Mouse (Mus musculus): Measurements from ENCODE around the gene Zfp3. TPM values are rescaled to one million over a fixed set of nuclear protein-coding genes. Genes with fewer than 3 reads are reported as not detected.
"Not testable (repeated sequence)": the region's sequence is repeated elsewhere in the genome, so short reads cannot be mapped to it uniquely, and the experiment has no call there.

Zfp3 gene
- polyA plus RNA-seq, 1 experiment: 0.72 TPM

DNA sequence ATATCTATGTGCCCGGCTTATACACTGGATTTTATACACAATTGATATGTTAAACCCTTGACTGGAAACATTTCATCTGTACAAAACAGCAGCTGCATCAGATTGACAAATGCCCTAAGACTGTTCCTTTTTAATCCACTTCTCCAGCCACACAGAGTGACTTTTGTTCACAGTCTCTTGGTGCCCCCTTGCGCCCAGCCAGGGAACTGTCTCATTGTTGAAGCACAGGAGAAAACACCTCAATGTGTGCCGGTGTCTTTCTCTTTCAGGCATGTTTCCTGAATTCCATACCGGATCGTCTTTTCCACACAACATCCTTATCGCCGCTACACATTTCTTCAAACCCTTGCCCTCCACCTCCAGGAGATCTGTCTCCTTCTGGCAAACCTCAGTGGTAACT, 8.4 kb upstream of the Zfp3 start:
- 3% methylated on average over 7 of the region's 7 CpGs for WGBS
- TF ChIP-seq CTCF (IDR thresholded peaks at IDR 0.05; ENCODE audit: extremely low read depth, insufficient read length, insufficient replicate concordance, low read depth, low read length) (peak; percentile 91; the same call in 1 of the 2 replicates), POLR2A (IDR thresholded peaks at IDR 0.05; ENCODE audit: low read depth, low read length) (no peak)
- H3K27ac ChIP-seq (ENCODE audit: insufficient read depth, low read depth, low read length): no peak overlapping the region
- no peak overlapping the region for H3K4me3 ChIP-seq (ENCODE audit: low read depth, low read length)
- no peaks in the 10 kb centered on the region for H3K36me3 ChIP-seq (ENCODE audit: control insufficient read depth, insufficient read depth, low read length)
- H3K4me1 ChIP-seq (ENCODE audit: control insufficient read depth, insufficient read depth, insufficient read length, low read length): peaks cover 10% of the 10 kb centered on the region
- H3K27me3 ChIP-seq (ENCODE audit: control insufficient read depth, insufficient read depth, low read length): no peaks in the 10 kb centered on the region

DNA sequence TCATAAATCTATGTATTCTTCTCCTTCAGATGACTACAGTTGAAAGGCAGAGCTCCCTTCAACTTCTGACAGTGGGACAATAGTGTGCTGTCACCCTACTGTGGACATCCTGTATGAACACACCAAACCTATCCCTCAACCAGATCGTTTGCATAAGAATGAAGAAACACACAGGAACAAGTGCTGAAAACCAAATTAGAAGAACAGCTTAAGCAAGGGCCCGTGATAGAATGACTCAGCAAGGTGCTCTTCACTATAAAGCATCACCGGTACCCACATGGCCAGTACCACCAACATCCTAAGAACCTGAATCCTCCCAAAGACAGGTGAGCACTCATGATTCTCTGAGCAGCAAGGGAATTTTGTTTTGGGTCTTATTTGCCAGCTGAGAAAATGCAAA, 3.6 kb upstream of the Zfp3 start:
- H3K4me1 ChIP-seq (ENCODE audit: control insufficient read depth, insufficient read depth, insufficient read length, low read length); H3K27ac ChIP-seq (ENCODE audit: insufficient read depth, low read depth, low read length); H3K36me3 ChIP-seq (ENCODE audit: control insufficient read depth, insufficient read depth, low read length); H3K27me3 ChIP-seq (ENCODE audit: control insufficient read depth, insufficient read depth, low read length); H3K4me3 ChIP-seq (ENCODE audit: low read depth, low read length): not testable (repeated sequence)
- WGBS: 65% methylated on average over 3 of the region's 3 CpGs

DNA sequence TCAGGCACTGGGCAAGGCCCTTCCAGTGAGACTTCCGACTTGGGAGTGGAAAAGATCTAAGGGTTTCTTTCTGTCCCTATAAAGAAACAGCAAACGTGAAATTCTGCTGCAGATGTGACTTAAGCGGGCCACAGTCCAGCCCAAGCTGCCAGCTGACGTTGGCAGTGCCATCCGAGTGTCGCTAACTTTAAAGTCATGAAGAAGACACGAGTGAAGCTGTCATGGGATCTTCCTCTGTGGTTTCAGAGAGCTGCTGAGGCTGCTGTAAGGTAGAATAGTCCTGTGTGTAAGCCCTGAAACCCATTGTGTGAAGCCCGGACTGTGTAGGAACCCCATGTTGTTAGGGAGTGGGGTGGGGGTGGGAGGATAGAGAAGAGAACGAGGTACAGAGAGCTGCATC, 1.4 kb upstream of the Zfp3 start:
- TF ChIP-seq POLR2A (IDR thresholded peaks at IDR 0.05; ENCODE audit: low read depth, low read length) (no peak), CTCF (IDR thresholded peaks at IDR 0.05; ENCODE audit: extremely low read depth, insufficient read length, insufficient replicate concordance, low read depth, low read length) (no peak)
- H3K4me3 ChIP-seq (ENCODE audit: low read depth, low read length): no peak overlapping the region
- H3K4me1 ChIP-seq (ENCODE audit: control insufficient read depth, insufficient read depth, insufficient read length, low read length): peaks cover 6% of the 10 kb centered on the region; the same call in 1 of the 2 replicates
- H3K27me3 ChIP-seq (ENCODE audit: control insufficient read depth, insufficient read depth, low read length): no peaks in the 10 kb centered on the region
- H3K36me3 ChIP-seq (ENCODE audit: control insufficient read depth, insufficient read depth, low read length): no peaks in the 10 kb centered on the region; the same call in 1 of the 2 replicates
- WGBS: 84% methylated on average over 9 of the region's 9 CpGs
- H3K27ac ChIP-seq (ENCODE audit: insufficient read depth, low read depth, low read length): no peak overlapping the region

DNA sequence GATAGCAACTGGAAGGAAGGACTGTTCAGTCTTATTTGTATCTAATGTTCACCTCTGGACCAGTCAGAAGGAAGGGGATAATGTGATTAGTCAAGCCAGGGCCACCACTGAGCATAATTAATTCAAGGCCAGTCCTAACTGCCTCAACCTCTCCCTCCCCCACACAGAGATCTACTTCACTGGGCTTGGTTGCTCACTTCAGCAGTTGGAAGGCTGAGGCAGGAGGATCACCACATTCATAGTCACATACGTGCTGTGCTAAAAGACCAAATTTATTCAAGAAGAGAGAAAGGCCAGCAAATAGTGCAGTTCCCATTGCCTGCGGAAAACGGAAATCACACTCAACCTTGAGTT, 450 bp upstream of the Zfp3 start:
- H3K4me3 ChIP-seq (ENCODE audit: low read depth, low read length): peak overlapping the region; percentile 82
- H3K4me1 ChIP-seq (ENCODE audit: control insufficient read depth, insufficient read depth, insufficient read length, low read length): peaks cover 6% of the 10 kb centered on the region; the same call in 1 of the 2 replicates
- 30% methylated on average over 3 of the region's 3 CpGs for WGBS
- peak overlapping the region; percentile 65; the same call in 1 of the 2 replicates for H3K27ac ChIP-seq (ENCODE audit: insufficient read depth, low read depth, low read length)
- H3K27me3 ChIP-seq (ENCODE audit: control insufficient read depth, insufficient read depth, low read length): no peaks in the 10 kb centered on the region
- H3K36me3 ChIP-seq (ENCODE audit: control insufficient read depth, insufficient read depth, low read length): no peaks in the 10 kb centered on the region; the same call in 1 of the 2 replicates
- TF ChIP-seq CTCF (IDR thresholded peaks at IDR 0.05; ENCODE audit: extremely low read depth, insufficient read length, insufficient replicate concordance, low read depth, low read length): no peak
- no peak for TF ChIP-seq POLR2A (IDR thresholded peaks at IDR 0.05; ENCODE audit: low read depth, low read length)

DNA sequence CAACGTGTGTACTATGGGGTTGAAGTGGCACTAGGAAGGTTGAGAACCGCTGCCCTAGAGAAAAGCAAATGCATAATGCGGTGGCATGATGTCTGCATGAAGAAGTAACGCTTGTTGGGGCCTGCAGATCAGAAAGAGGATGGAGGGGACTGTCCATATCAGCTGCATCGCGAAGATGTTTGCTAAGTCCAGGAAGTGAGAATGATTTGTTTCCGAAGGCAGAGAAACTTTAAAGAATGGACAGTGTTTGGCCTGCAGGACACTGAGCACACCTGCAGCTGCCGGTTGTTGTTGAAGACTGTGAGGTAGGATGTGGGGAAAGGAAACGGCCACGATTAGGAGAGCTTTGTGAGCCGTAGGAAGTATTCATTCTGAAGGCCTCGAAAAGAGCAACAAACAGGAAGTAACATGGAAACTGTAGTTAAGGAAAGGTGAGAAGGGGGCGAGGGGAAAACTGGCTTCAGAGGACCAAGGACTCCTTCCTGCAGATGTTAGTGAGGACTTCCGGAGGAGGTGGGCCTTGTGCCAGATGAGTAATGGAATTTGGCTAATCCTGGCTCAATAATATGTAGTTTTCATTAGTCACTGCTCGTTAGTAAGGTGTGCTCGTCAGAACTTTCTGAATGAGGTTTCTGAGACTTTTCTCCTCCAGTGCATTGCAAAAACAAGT, 1.9 kb downstream of the Zfp3 start:
- Histone ChIP-seq H3K27me3 (ENCODE audit: control insufficient read depth, insufficient read depth, low read length) (no peaks in the 10 kb centered on the region), H3K27ac (ENCODE audit: insufficient read depth, low read depth, low read length) (peak overlapping the region; percentile 32), H3K36me3 (ENCODE audit: control insufficient read depth, insufficient read depth, low read length) (peaks cover 2% of the 10 kb centered on the region; the same call in 1 of the 2 replicates), H3K4me3 (ENCODE audit: low read depth, low read length) (no peak overlapping the region), H3K4me1 (ENCODE audit: control insufficient read depth, insufficient read depth, insufficient read length, low read length) (peaks cover 6% of the 10 kb centered on the region; the same call in 1 of the 2 replicates)
- TF ChIP-seq POLR2A (IDR thresholded peaks at IDR 0.05; ENCODE audit: low read depth, low read length): no peak
- no peak for TF ChIP-seq CTCF (IDR thresholded peaks at IDR 0.05; ENCODE audit: extremely low read depth, insufficient read length, insufficient replicate concordance, low read depth, low read length)
- WGBS: 52% methylated on average over 16 of the region's 16 CpGs

DNA sequence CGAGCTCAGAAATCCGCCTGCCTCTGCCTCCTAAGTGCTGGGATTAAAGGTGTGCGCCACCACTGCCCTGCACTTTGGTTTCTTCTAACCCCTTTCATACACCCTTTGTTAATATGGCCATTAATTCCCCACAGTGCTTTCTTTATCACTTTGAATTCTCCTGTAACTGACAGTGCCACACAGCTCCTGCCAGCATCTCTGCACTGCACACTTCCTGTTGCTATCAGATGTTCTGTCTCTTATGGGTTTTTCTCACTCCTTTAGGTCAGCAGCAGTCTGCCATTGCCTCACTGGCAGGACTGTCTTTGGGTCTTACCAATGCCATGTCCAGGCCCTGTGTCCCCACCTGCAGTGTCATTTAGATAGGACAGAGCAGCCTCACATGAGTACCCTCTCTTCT, 6.8 kb downstream of the Zfp3 start:
- Histone ChIP-seq H3K27me3 (ENCODE audit: control insufficient read depth, insufficient read depth, low read length) (no peaks in the 10 kb centered on the region), H3K27ac (ENCODE audit: insufficient read depth, low read depth, low read length) (no peak overlapping the region), H3K4me1 (ENCODE audit: control insufficient read depth, insufficient read depth, insufficient read length, low read length) (peaks cover under 1% of the 10 kb centered on the region; the same call in 1 of the 2 replicates), H3K36me3 (ENCODE audit: control insufficient read depth, insufficient read depth, low read length) (peaks cover 18% of the 10 kb centered on the region), H3K4me3 (ENCODE audit: low read depth, low read length) (no peak overlapping the region)
- WGBS: 92% methylated on average over 3 of the region's 3 CpGs
- TF ChIP-seq POLR2A (IDR thresholded peaks at IDR 0.05; ENCODE audit: low read depth, low read length) (no peak), CTCF (IDR thresholded peaks at IDR 0.05; ENCODE audit: extremely low read depth, insufficient read length, insufficient replicate concordance, low read depth, low read length) (no peak)

DNA sequence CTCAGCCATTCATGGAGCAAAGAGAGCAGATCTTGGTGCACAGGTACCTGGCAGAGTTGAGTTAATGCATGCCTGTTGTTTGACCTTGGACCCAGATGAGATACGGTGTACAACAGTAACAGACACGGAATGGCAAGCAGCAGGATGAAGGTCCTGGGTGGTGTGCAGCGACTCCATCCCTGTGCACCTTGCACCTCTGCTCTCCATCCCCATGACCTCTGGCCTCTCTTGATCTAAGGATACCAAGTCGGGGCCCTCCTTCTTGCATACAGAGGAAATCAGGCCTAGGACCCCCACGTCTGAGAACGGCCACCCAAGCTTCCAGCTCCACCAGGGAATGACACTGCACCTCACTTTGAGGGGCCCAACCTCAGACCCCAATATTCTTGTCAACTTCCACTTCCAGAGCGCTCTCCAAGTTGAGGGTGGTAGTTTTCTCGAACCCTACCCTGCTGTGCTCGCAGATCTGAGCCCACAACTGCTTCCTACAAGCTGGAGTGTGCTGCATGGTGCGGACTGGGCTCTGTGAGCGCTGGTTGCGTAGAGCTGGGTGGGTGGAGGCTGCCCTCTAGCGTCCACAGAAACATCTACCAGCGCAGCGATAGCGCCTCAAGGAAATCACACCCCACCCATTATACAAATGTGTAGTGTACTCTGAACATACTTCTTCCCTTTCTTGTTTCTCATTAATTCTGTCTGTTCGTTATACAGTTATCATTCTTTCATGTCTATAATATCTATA, 13.0 kb downstream of the Zfp3 start:
- Histone ChIP-seq H3K27me3 (ENCODE audit: control insufficient read depth, insufficient read depth, low read length) (no peaks in the 10 kb centered on the region), H3K4me1 (ENCODE audit: control insufficient read depth, insufficient read depth, insufficient read length, low read length) (peaks cover 5% of the 10 kb centered on the region), H3K4me3 (ENCODE audit: low read depth, low read length) (no peak overlapping the region), H3K27ac (ENCODE audit: insufficient read depth, low read depth, low read length) (no peak overlapping the region), H3K36me3 (ENCODE audit: control insufficient read depth, insufficient read depth, low read length) (peaks cover 7% of the 10 kb centered on the region)
- TF ChIP-seq CTCF (IDR thresholded peaks at IDR 0.05; ENCODE audit: extremely low read depth, insufficient read length, insufficient replicate concordance, low read depth, low read length) (peak; percentile 91), POLR2A (IDR thresholded peaks at IDR 0.05; ENCODE audit: low read depth, low read length) (no peak)
- 22% methylated on average over 17 of the region's 17 CpGs for WGBS

All from small intestine, adult 2 months (tissue).